Mouse (Mus musculus): ENCODE results near the gene Rccd1.
A peak's percentile ranks its signal among the peaks of the same experiment; 100 is the strongest.
"Not testable (repeated sequence)": the region's sequence is repeated elsewhere in the genome, so short reads cannot be mapped to it uniquely, and the experiment has no call there.

The Rccd1 gene

GRCm38 (mm10) chr7:80343270-80344018, 19.2 kb upstream of the Rccd1 start:
- DNase-seq: no peak

GRCm38 (mm10) chr7:80342858-80343257, 18.6 kb upstream of the Rccd1 start, which contains the start of gene Hddc3:
TSS of gene Hddc3 (plus strand) at chr7:80343104.
- peak; percentile 90 to 96 for DNase-seq

GRCm38 (mm10) chr7:80341793-80342192, 17.5 kb upstream of the Rccd1 start:
- DNase-seq: no peak

GRCm38 (mm10) chr7:80340793-80341192, 16.5 kb upstream of the Rccd1 start, which contains the start of gene Unc45a:
TSS of gene Unc45a (minus strand) at chr7:80341005.
- DNase-seq: peak; percentile 70 to 79

- DNase-seq: peak; percentile 98
These were observed 15.8 kb upstream of the Rccd1 start for GRCm38 (mm10) chr7:80339793-80340628.

GRCm38 (mm10) chr7:80339371-80339770, 15.1 kb upstream of the Rccd1 start:
- DNase-seq: no peak

GRCm38 (mm10) chr7:80336932-80337331, 12.7 kb upstream of the Rccd1 start:
- no peak for DNase-seq

- no peak for DNase-seq
These were observed 10.6 kb upstream of the Rccd1 start for GRCm38 (mm10) chr7:80334848-80335247.

GRCm38 (mm10) chr7:80331433-80331832, 7.2 kb upstream of the Rccd1 start:
- DNase-seq: no peak

- no peak for DNase-seq
These were observed 6.0 kb upstream of the Rccd1 start for GRCm38 (mm10) chr7:80330278-80330677.

GRCm38 (mm10) chr7:80326076-80326475, 1.8 kb upstream of the Rccd1 start:
- no peak for DNase-seq

GRCm38 (mm10) chr7:80325292-80325868, 1.1 kb upstream of the Rccd1 start:
- DNase-seq: no peak

- not testable (repeated sequence) for DNase-seq
These were observed 514 bp upstream of the Rccd1 start for GRCm38 (mm10) chr7:80324816-80325119.

GRCm38 (mm10) chr7:80323336-80323735, 918 bp downstream of the Rccd1 start:
- no peak for DNase-seq

GRCm38 (mm10) chr7:80319846-80320496, 4.3 kb downstream of the Rccd1 start:
- no peak for DNase-seq

- no peak for DNase-seq
These were observed 5.6 kb downstream of the Rccd1 start for GRCm38 (mm10) chr7:80318670-80319069.

- no peak for DNase-seq
These were observed 6.7 kb downstream of the Rccd1 start for GRCm38 (mm10) chr7:80317439-80318115.

- no peak for DNase-seq
These were observed 8.5 kb downstream of the Rccd1 start for GRCm38 (mm10) chr7:80315733-80316132.

- no peak for DNase-seq
These were observed 13.5 kb downstream of the Rccd1 start for GRCm38 (mm10) chr7:80310771-80311170.

GRCm38 (mm10) chr7:80307766-80308165, 16.5 kb downstream of the Rccd1 start:
- DNase-seq: no peak

GRCm38 (mm10) chr7:80301522-80301921, 22.7 kb downstream of the Rccd1 start:
- no peak for DNase-seq

GRCm38 (mm10) chr7:80299568-80299967, 24.7 kb downstream of the Rccd1 start:
- no peak for DNase-seq

GRCm38 (mm10) chr7:80298754-80299153, 25.5 kb downstream of the Rccd1 start:
- no peak for DNase-seq
